Mouse (Mus musculus): ENCODE measurements around the gene Adgrl3. TPM values are rescaled to one million over a fixed set of nuclear protein-coding genes. Genes with fewer than 3 reads are reported as not detected.
"Not testable (repeated sequence)": the region's sequence is repeated elsewhere in the genome, so short reads cannot be mapped to it uniquely, and the experiment has no call there.

Adgrl3 gene
- polyA plus RNA-seq, 1 experiment from 2014 or later: 66.3 TPM

DNA sequence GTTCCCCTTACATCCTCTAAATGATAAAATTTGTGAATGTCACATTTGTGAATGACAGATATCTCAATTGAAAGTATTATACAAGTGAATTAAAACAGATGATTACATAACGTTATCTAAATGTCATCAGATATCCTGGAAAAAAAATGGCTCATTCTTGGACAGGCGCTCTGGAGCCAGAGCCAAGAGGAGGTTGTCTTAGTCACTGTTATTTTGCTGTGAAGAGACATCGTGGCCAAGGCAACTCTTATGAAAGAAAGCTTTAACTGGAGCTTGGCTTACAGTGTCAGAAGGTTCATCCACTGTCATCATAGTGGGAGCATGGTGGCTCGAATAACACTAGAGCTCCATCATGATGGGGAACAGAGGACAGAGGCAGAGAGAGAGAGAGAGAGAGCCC lies 511.7 kb downstream of the Adgrl3 start:
- Histone ChIP-seq H3K9me3 (no peaks in the 10 kb centered on the region), H3K9ac (no peak overlapping the region)

DNA sequence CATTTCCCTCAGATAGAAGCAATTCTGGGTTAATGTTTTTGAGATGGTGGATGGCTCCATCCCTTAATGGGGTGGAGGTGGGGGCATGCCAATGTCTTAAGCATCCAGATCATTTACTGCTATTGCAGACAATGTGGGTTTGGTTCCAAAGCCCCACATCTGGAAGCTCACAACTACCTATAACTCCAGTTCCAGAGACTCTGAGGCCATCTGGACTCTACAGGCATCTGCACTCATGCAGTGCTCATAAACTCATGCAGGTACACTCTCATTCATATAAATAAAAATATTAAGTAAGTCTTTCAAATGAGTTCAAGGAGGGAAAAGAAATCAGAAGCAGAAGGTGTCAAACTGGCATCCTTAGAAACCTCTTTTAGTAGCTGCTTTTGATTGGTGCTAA lies 530.3 kb downstream of the Adgrl3 start:
- Histone ChIP-seq H3K9ac (no peak overlapping the region), H3K9me3 (no peaks in the 10 kb centered on the region), H3K27ac (no peak overlapping the region), H3K4me1 (peaks cover 7% of the 10 kb centered on the region), H3K27me3 (no peaks in the 10 kb centered on the region), H3K4me2 (replicated peaks) (no peak overlapping the region), H3K36me3 (no peaks in the 10 kb centered on the region), H3K4me3 (no peak overlapping the region)
- ATAC-seq (ENCODE audit: low FRiP score, low read depth): peak; percentile 83; the same call in 1 of the 2 replicates

More for the DNA sequence above, 511.7 kb downstream of the Adgrl3 start:
- Histone ChIP-seq H3K27ac (no peak overlapping the region), H3K4me2 (replicated peaks) (no peak overlapping the region), H3K4me3 (no peak overlapping the region), H3K27me3 (no peaks in the 10 kb centered on the region), H3K4me1 (no peaks in the 10 kb centered on the region), H3K36me3 (no peaks in the 10 kb centered on the region)
- no peak for ATAC-seq (ENCODE audit: low FRiP score, low read depth)
- WGBS: 89% methylated on average over 4 of the region's 4 CpGs

DNA sequence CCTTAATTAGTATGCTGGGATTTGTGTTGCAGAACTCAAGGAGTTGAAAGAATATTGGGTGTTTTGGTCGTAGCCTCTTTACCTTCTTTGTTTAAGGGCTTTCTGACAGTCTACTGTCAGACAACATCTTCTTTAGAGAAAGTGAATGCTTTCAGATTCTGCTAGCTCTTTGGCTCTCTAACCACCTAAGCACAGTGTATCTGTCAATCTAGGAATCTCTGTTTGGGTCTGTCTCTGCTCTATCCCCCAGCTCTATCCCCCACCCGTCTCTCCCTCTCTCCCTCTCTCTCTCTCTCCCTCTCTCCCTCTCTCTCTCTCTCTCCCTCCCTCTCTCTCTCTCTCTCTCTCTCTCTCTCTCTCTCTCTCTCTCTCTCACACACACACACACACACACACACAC lies 535.2 kb downstream of the Adgrl3 start:
- WGBS: 80% methylated on average over 2 of the region's 2 CpGs
- H3K27me3 ChIP-seq; H3K4me3 ChIP-seq; H3K9ac ChIP-seq; H3K36me3 ChIP-seq; H3K4me2 ChIP-seq (replicated peaks); H3K9me3 ChIP-seq; H3K27ac ChIP-seq; ATAC-seq (ENCODE audit: low FRiP score, low read depth); H3K4me1 ChIP-seq: not testable (repeated sequence)

DNA sequence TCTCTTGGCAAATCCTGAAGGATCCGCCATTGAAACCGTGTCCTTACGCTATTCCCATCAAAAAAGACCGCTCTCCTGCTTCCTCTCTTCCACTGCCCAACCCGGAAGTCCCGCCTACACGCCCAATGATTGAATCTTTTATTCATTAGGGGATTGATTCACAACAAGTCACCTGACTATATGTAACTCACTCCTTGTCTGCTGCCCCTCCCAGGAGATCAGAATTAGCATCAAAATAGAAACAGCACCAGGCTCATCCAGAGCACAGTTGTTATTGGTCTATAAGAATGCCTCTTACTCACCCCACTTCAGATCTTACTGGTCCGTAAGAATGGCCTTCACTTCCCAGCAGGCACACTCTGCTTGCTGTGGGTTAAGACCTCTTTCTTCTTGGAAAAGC lies 536.1 kb downstream of the Adgrl3 start:
- no peaks in the 10 kb centered on the region for H3K9me3 ChIP-seq
- H3K4me3 ChIP-seq: no peak overlapping the region
- WGBS: 84% methylated on average over 8 of the region's 8 CpGs
- H3K27me3 ChIP-seq: no peaks in the 10 kb centered on the region
- no peak for ATAC-seq (ENCODE audit: low FRiP score, low read depth)
- H3K9ac ChIP-seq: no peak overlapping the region
- H3K27ac ChIP-seq: no peak overlapping the region
- no peak overlapping the region for H3K4me2 ChIP-seq (replicated peaks)
- H3K36me3 ChIP-seq: no peaks in the 10 kb centered on the region
- H3K4me1 ChIP-seq: no peaks in the 10 kb centered on the region

DNA sequence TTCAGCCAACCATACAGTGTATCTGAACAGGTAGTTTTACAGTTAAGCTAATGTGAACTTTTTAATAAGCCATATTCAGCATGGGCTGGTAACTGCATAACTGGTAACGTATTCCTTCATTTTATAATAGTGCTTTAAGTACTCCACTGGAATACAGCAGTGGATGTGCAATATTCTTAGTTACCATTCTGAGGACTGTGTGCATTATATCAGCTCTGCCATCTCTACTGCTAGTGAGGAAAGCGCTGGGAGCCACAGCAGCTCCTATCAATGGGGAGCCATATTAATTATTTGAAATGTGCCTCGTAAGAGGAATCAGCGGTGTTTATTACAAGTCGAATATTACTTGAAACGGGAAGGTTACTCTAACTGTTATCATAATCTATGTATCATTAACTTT lies 539.0 kb downstream of the Adgrl3 start:
- 74% methylated on average over 6 of the region's 6 CpGs for WGBS
- Histone ChIP-seq H3K9me3 (no peaks in the 10 kb centered on the region), H3K9ac (no peak overlapping the region), H3K27me3 (no peaks in the 10 kb centered on the region), H3K4me3 (no peak overlapping the region), H3K36me3 (peaks cover 6% of the 10 kb centered on the region; the same call in 1 of the 2 replicates), H3K27ac (no peak overlapping the region), H3K4me2 (replicated peaks) (no peak overlapping the region), H3K4me1 (no peaks in the 10 kb centered on the region)
- no peak for ATAC-seq (ENCODE audit: low FRiP score, low read depth)

DNA sequence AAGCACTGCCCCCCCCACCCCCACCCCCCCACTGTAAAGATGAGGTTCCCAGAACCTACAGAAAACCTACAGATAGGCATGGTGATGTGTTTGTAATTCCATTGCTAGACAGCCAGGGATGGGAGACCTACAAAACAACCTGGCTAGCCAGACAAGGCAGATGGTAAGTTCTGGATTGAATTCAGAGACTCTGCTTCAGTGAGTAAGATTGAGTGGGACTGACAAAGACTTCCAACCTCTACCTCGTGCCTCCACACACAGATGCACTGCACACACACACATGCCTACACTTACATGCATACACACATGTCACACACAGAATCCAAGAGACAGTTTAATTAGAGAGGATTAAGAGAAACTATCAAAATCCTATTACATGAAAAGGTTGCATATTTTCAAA lies 544.4 kb downstream of the Adgrl3 start:
- Histone ChIP-seq H3K4me2 (replicated peaks) (no peak overlapping the region), H3K4me3 (no peak overlapping the region), H3K9me3 (no peaks in the 10 kb centered on the region), H3K4me1 (no peaks in the 10 kb centered on the region; the same call in 1 of the 2 replicates), H3K27ac (no peak overlapping the region), H3K36me3 (peaks cover 6% of the 10 kb centered on the region; the same call in 1 of the 2 replicates), H3K9ac (no peak overlapping the region), H3K27me3 (no peaks in the 10 kb centered on the region)
- ATAC-seq (ENCODE audit: low FRiP score, low read depth): no peak
- WGBS: 87% methylated on average over 1 of the region's 1 CpGs

DNA sequence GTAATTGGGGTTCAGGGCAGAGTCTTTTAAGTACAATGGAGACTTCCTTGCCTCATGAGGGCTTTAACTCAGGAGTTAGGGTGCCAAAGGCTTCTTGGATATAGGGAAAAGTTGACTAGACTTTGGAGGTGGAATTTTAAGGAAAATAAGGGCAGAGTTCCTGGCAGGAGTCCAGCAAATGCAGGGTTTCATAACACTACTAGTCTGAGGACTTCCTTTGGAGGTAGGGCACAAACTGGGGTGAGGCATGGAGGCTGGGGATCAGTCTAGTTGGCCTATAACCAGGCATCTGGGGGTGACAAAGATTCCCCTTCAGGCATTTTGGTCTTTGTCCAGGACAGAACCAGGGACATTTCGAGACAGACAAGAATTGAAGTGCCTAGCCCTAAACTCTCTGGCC lies 546.6 kb downstream of the Adgrl3 start:
- 86% methylated on average over 1 of the region's 1 CpGs for WGBS
- H3K27me3 ChIP-seq: no peaks in the 10 kb centered on the region
- H3K4me1 ChIP-seq: no peaks in the 10 kb centered on the region; the same call in 1 of the 2 replicates
- H3K4me2 ChIP-seq (replicated peaks): no peak overlapping the region
- H3K36me3 ChIP-seq: peaks cover 6% of the 10 kb centered on the region; the same call in 1 of the 2 replicates
- no peak overlapping the region for H3K9ac ChIP-seq
- H3K4me3 ChIP-seq: no peak overlapping the region
- H3K9me3 ChIP-seq: no peaks in the 10 kb centered on the region
- H3K27ac ChIP-seq: no peak overlapping the region
- ATAC-seq (ENCODE audit: low FRiP score, low read depth): no peak

DNA sequence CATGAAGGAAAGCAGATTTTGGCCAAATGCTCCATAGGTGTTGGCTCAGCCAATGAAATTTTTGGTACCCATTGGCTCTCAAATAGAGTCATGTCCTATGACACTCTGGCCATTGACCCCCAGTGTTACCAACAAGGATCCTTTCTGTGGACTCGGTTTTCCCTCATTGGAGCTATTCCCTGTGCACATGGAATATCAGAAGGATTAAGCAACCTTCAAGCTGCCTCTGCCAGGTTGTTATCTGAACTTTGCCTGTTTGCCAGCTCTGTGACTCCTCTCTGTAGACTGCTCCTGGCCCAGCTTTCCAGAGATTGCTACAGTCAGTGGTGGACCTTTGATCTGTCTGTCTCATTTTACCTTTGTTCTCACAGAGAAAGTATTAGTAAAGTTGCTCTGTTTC lies 548.8 kb downstream of the Adgrl3 start:
- 84% methylated on average over 1 of the region's 1 CpGs for WGBS
- H3K4me3 ChIP-seq: no peak overlapping the region
- H3K4me2 ChIP-seq (replicated peaks): no peak overlapping the region
- no peaks in the 10 kb centered on the region for H3K36me3 ChIP-seq
- no peaks in the 10 kb centered on the region for H3K27me3 ChIP-seq
- no peaks in the 10 kb centered on the region for H3K9me3 ChIP-seq
- no peaks in the 10 kb centered on the region; the same call in 1 of the 2 replicates for H3K4me1 ChIP-seq
- H3K27ac ChIP-seq: no peak overlapping the region
- H3K9ac ChIP-seq: no peak overlapping the region
- ATAC-seq (ENCODE audit: low FRiP score, low read depth): no peak

DNA sequence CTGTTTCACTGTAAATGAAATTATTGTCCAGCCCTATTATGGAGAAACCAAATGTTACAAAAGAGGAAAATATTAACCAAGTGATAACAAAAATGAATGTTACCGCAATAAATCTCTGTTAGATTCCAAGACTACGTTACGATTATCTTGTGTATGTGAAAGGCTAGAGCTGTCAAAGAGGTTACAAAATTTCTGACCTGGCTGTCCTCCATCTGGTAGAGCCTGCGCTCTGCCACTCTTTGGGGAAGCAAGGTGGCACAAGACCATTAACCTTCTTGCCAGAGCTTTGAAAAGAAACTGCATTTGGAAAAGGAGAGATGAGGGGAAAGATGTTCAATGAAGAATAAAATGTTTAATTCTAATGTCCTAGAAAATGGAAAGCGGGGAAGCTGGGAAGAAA lies 562.9 kb downstream of the Adgrl3 start:
- ATAC-seq (ENCODE audit: low FRiP score, low read depth): no peak
- Histone ChIP-seq H3K4me1 (0 out of 2 replicates have a peak, but pooled peaks cover 11% of the 10 kb centered on the region), H3K9me3 (no peaks in the 10 kb centered on the region), H3K36me3 (no peaks in the 10 kb centered on the region), H3K27ac (no peak overlapping the region), H3K27me3 (no peaks in the 10 kb centered on the region), H3K9ac (no peak overlapping the region), H3K4me3 (no peak overlapping the region), H3K4me2 (replicated peaks) (no peak overlapping the region)
- WGBS: 81% methylated on average over 5 of the region's 5 CpGs

DNA sequence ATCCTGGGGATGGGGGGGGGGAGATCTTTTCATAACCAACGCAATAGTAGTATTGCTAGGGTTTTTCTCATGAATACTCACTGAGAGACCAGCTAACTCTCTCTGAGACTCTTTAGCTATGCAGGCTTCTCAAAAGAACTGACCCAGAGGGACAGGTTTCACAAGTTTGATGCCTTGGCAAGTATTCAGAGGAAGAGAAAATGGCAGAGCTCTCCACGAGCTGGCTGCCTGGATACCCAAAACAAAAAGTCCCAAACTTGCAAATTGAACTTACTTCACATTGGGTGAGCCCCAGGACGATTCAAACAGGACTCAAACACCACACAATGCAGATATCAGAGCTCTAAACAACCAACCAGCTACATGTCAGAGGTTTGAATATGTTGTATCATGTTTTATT lies 563.5 kb downstream of the Adgrl3 start:
- H3K36me3 ChIP-seq: no peaks in the 10 kb centered on the region
- no peak for ATAC-seq (ENCODE audit: low FRiP score, low read depth)
- H3K9me3 ChIP-seq: no peaks in the 10 kb centered on the region
- no peak overlapping the region for H3K27ac ChIP-seq
- no peak overlapping the region for H3K4me3 ChIP-seq
- no peak overlapping the region for H3K9ac ChIP-seq
- no peak overlapping the region for H3K4me2 ChIP-seq (replicated peaks)
- 0 out of 2 replicates have a peak, but pooled peaks cover 11% of the 10 kb centered on the region for H3K4me1 ChIP-seq
- WGBS: 47% methylated on average over 3 of the region's 3 CpGs
- H3K27me3 ChIP-seq: no peaks in the 10 kb centered on the region

DNA sequence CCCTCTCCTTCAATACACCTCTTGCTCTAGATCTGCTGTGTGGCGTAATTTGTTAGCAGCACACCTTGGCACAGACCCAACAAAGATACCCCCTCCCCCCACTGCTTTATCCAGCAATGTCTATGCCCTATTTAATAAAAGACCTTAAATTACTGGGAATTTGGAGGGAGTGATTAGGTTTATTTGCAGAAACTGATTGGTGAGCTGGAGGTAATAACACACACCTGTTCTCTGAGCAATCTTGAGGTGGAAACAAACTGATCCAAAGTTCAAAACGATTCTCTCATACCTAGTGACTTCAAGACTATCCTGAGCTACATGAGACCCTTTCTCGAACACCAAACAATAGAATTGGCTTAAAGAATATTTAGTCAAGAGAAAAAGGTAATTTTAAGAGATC lies 565.0 kb downstream of the Adgrl3 start:
- H3K27ac ChIP-seq: no peak overlapping the region
- no peak overlapping the region for H3K4me3 ChIP-seq
- no peak overlapping the region for H3K4me2 ChIP-seq (replicated peaks)
- no peaks in the 10 kb centered on the region for H3K36me3 ChIP-seq
- 0 out of 2 replicates have a peak, but pooled peaks cover 11% of the 10 kb centered on the region for H3K4me1 ChIP-seq
- no peaks in the 10 kb centered on the region for H3K27me3 ChIP-seq
- H3K9me3 ChIP-seq: no peaks in the 10 kb centered on the region
- no peak for ATAC-seq (ENCODE audit: low FRiP score, low read depth)
- WGBS: 57% methylated on average over 3 of the region's 3 CpGs
- no peak overlapping the region for H3K9ac ChIP-seq

DNA sequence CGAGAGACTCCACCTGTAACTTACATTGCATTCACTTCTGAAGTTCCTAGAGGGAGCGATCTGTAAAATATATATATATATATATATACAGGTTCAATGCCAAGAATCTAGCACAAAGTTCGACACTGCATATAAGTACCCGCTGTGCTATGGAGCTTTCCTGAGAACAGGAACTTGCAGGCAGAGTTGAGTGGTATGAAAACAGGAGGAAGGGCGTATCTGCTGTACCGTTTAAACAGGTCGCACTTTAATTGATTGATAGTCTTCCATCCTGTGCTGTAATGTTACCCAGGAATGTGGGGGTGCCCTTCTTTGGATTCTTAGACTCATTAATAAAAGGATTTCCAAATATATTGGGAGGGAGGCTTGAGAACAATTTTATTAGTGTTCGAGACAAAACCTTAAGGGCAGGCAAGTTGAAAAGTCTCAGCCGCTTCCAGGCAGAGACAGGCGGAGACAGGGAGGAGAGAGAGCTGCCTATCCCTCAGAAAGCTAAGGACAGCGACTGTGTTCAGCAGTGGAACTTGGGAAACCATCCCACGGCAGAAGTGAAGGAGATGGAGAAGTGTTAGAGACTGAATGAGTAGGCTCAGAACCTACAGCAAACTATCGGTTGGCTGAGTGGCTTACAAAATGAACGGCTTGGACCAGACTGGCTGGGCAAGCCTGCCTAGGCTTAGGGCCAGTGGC lies 570.2 kb downstream of the Adgrl3 start:
- H3K9ac ChIP-seq: no peak overlapping the region
- H3K27me3 ChIP-seq: no peaks in the 10 kb centered on the region
- no peak for ATAC-seq (ENCODE audit: low FRiP score, low read depth)
- H3K4me3 ChIP-seq: no peak overlapping the region
- H3K9me3 ChIP-seq: no peaks in the 10 kb centered on the region
- H3K36me3 ChIP-seq: no peaks in the 10 kb centered on the region
- no peak overlapping the region for H3K4me2 ChIP-seq (replicated peaks)
- H3K4me1 ChIP-seq: peaks cover 7% of the 10 kb centered on the region; the same call in 1 of the 2 replicates
- 65% methylated on average over 14 of the region's 14 CpGs for WGBS
- no peak overlapping the region; the same call in 1 of the 2 replicates for H3K27ac ChIP-seq

DNA sequence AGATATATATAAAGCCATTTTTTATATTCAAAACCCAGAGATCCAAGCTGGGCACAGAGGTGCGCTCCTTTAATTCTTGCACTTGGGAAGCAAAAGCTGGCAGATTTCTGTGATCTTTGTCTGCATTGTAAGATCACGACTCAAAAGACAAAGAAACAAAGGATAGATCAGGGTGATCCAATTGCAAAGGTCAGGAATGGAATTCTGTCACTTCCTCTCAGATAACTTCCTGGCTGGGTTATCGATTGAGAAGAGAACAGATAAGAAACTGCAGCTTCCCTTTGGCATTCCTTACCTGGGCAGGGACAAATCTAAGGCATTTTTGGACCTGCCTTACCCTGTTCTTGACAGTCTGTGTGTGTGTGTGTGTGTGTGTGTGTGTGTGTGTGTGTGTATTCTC lies 571.5 kb downstream of the Adgrl3 start:
- ATAC-seq (ENCODE audit: low FRiP score, low read depth): no peak
- no peak overlapping the region for H3K9ac ChIP-seq
- H3K4me1 ChIP-seq: peaks cover 7% of the 10 kb centered on the region; the same call in 1 of the 2 replicates
- H3K4me2 ChIP-seq (replicated peaks): no peak overlapping the region
- no peak overlapping the region for H3K27ac ChIP-seq
- 56% methylated on average over 3 of the region's 3 CpGs for WGBS
- no peak overlapping the region for H3K4me3 ChIP-seq
- no peaks in the 10 kb centered on the region for H3K27me3 ChIP-seq
- H3K9me3 ChIP-seq: no peaks in the 10 kb centered on the region
- no peaks in the 10 kb centered on the region for H3K36me3 ChIP-seq
